Mouse (Mus musculus) hindbrain, embryonic 14.5 days (tissue): ENCODE measurements around the gene Ccdc85c. TPM values are rescaled to one million over a fixed set of nuclear protein-coding genes. Genes with fewer than 3 reads are reported as not detected.
A peak's percentile ranks its signal among the peaks of the same experiment; 100 is the strongest.

ENCODE experiments used
- ATAC-seq: fragments of 200-750 bp; cut with Nextera tagmentation; 2 replicates; pipeline ENCODE4 v1.8.0; 2017; ENCODE audit warnings: moderate number of reproducible peaks, mild to moderate bottlenecking, moderate TSS enrichment, moderate library complexity; ENCODE audit not compliant: low FRiP score
- DNase-seq: peaks from one replicate; pipeline ENCODE4 v3.0.0-alpha.2; 2015; ENCODE audit warnings: low spot score
- H3K27ac ChIP-seq: fragments of 300-500 bp; sonication (generic); 2 replicates; pipeline ENCODE4 v1.5.1; 2014; ENCODE audit warnings: mild to moderate bottlenecking, moderate library complexity
- H3K27me3 ChIP-seq: fragments of 300-500 bp; sonication (generic); 2 replicates; pipeline ENCODE4 v1.6.1; 2014; ENCODE audit warnings: mild to moderate bottlenecking, low read length, mixed read lengths; ENCODE audit not compliant: control insufficient read depth, insufficient read depth
- H3K36me3 ChIP-seq: fragments of 300-500 bp; sonication (generic); replicated peaks from 2 replicates; pipeline ENCODE4 v1.6.1; 2014; ENCODE audit not compliant: control insufficient read depth, insufficient read depth
- H3K4me1 ChIP-seq: fragments of 300-500 bp; sonication (generic); replicated peaks from 2 replicates; pipeline ENCODE4 v1.6.1; 2014; ENCODE audit warnings: antibody characterized with exemption, low read length, mixed read lengths; ENCODE audit not compliant: control insufficient read depth, insufficient read depth
- H3K4me2 ChIP-seq: fragments of 300-500 bp; sonication (generic); replicated peaks from 2 replicates; pipeline ENCODE4 v1.6.1; 2014; ENCODE audit warnings: mild to moderate bottlenecking, moderate library complexity
- H3K4me3 ChIP-seq: fragments of 300-500 bp; sonication (generic); replicated peaks from 2 replicates; pipeline ENCODE4 v1.5.1; 2014; ENCODE audit warnings: mild to moderate bottlenecking, low read length
- H3K9ac ChIP-seq: fragments of 300-500 bp; sonication (generic); 2 replicates; pipeline ENCODE4 v1.6.1; 2014
- H3K9me3 ChIP-seq: fragments of 300-500 bp; sonication (generic); 2 replicates; pipeline ENCODE4 v1.6.1; 2016; ENCODE audit warnings: low read length; ENCODE audit not compliant: control insufficient read depth
- WGBS: fragments of 180-500 bp; shearing (Covaris S2); extraction: QIAGEN DNeasy Blood & Tissue Kit; methylation state at CpG from one replicate; pipeline ENCODE4 v1.1.7; 2014; 5-methylcytosine and 5-hydroxymethylcytosine counted together
- polyA plus RNA-seq: library from polyadenylated mRNA; unstranded; fragments of >200 nt; fragmentation: Nextera tagmentation; extraction: Ambion mirVana; gene quantifications from 2 replicates; pipeline ENCODE4 v1.2.1, GENCODE M21; 2014

Ccdc85c gene
- polyA plus RNA-seq, 1 experiment from 2014 or later: 16.5 TPM

GRCm38 (mm10) chr12:108210623-108211022 is 64.6 kb downstream of the Ccdc85c start:
- Histone ChIP-seq H3K9ac (no peak overlapping the region), H3K4me1 (peaks cover 34% of the 10 kb centered on the region), H3K27me3 (no peaks in the 10 kb centered on the region), H3K4me3 (no peak overlapping the region), H3K36me3 (peaks cover 8% of the 10 kb centered on the region), H3K4me2 (no peak overlapping the region), H3K9me3 (no peaks in the 10 kb centered on the region), H3K27ac (no peak overlapping the region)
- ATAC-seq: no peak
- no peak for DNase-seq
- WGBS: 92% methylated on average over 12 of the region's 15 CpGs

DNA sequence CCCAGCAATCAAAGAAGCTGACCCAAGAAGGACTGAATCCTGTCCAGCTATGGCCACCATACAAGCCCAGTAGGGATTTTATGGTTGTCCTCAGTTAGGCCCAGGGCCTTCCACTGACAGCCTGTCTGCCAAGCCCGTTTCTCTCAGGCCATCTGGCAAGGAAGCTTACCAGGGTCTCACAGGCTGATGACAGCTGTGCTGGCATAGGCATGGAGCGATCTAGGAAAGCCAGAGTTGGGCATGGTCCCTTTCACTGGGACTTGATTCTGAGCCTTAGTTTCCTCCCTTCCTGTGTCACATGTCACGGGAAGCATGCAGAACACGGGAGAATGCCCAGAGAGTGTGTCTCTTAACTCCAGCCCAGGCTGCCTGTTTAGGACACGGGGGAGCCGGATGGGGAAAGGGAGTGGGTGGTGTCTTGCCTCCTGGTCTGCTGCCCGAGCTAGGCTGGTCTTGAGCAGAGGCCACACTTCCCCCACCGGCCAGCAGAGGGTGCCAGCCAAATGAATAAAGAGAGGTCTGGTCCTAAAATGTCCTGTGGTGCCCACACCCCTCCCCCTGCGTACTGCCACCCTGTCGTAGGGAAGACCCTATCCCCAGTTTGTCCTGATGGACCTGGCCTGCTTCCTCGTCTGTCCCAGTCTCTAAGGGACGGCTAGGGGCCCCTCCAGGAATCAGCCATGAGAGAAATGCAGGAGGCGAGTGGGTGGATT is 66.3 kb downstream of the Ccdc85c start:
- no peak overlapping the region for H3K4me3 ChIP-seq
- H3K27ac ChIP-seq: no peak overlapping the region
- no peak overlapping the region for H3K9ac ChIP-seq
- 28% methylated on average over 13 of the region's 13 CpGs for WGBS
- DNase-seq (peak; percentile 78), ATAC-seq (peak; percentile 49; the same call in 1 of the 2 replicates)
- no peak overlapping the region for H3K4me2 ChIP-seq
- peaks cover 22% of the 10 kb centered on the region for H3K36me3 ChIP-seq
- H3K9me3 ChIP-seq: no peaks in the 10 kb centered on the region
- H3K27me3 ChIP-seq: no peaks in the 10 kb centered on the region
- H3K4me1 ChIP-seq: peaks cover 20% of the 10 kb centered on the region

- no peak overlapping the region for H3K9ac ChIP-seq
- 95% methylated on average over 9 of the region's 9 CpGs for WGBS
Observed at GRCm38 (mm10) chr12:108208216-108208615, 67.0 kb downstream of the Ccdc85c start.

GRCm38 (mm10) chr12:108206641-108207040 is 68.6 kb downstream of the Ccdc85c start:
- peak; percentile 90 for DNase-seq
- Histone ChIP-seq H3K4me1 (no peaks in the 10 kb centered on the region; the same call in 1 of the 2 replicates), H3K4me3 (no peak overlapping the region), H3K36me3 (peaks cover 41% of the 10 kb centered on the region), H3K27me3 (no peaks in the 10 kb centered on the region), H3K9me3 (no peaks in the 10 kb centered on the region), H3K27ac (no peak overlapping the region), H3K4me2 (no peak overlapping the region), H3K9ac (no peak overlapping the region)
- WGBS: 6% methylated on average over 5 of the region's 5 CpGs
- ATAC-seq: peak; percentile 64

More at GRCm38 (mm10) chr12:108208216-108208615, 67.0 kb downstream of the Ccdc85c start:
- no peak overlapping the region for H3K4me2 ChIP-seq
- H3K4me1 ChIP-seq: peaks cover 14% of the 10 kb centered on the region
- H3K27me3 ChIP-seq: no peaks in the 10 kb centered on the region
- no peaks in the 10 kb centered on the region for H3K9me3 ChIP-seq
- H3K27ac ChIP-seq: no peak overlapping the region
- peaks cover 27% of the 10 kb centered on the region for H3K36me3 ChIP-seq
- ATAC-seq (no peak), DNase-seq (no peak)
- H3K4me3 ChIP-seq: no peak overlapping the region

GRCm38 (mm10) chr12:108204978-108205377 is 70.2 kb downstream of the Ccdc85c start:
- Histone ChIP-seq H3K9ac (no peak overlapping the region), H3K36me3 (peaks cover 58% of the 10 kb centered on the region), H3K27me3 (no peaks in the 10 kb centered on the region), H3K4me2 (no peak overlapping the region), H3K4me1 (no peaks in the 10 kb centered on the region; the same call in 1 of the 2 replicates), H3K9me3 (no peaks in the 10 kb centered on the region), H3K4me3 (no peak overlapping the region), H3K27ac (no peak overlapping the region)
- ATAC-seq (no peak), DNase-seq (no peak)
- 71% methylated on average over 12 of the region's 12 CpGs for WGBS

DNA sequence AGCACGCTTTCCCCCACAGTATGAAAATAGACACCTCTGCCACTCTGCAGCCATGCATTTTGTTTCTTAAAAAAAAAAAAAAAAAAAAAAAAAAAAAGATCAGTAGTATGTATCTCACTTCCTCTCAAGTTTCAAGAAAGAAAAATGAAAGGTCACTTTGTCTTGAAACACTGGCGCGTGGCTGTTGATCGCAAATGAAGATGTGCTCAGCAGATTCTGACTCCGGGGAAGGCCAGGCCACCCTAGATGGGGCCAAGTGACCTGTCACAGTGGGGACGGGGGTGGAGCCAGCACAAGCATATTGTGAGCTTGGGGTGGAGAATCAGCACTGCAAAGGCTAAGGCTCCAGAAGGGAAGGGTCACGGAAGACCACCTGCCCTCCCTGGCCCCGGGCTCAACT is 71.3 kb downstream of the Ccdc85c start:
- 56% methylated on average over 8 of the region's 8 CpGs for WGBS
- no peak overlapping the region for H3K27ac ChIP-seq
- H3K4me1 ChIP-seq: no peaks in the 10 kb centered on the region
- H3K27me3 ChIP-seq: no peaks in the 10 kb centered on the region
- H3K36me3 ChIP-seq: peaks cover 69% of the 10 kb centered on the region
- DNase-seq (no peak), ATAC-seq (no peak)
- H3K9me3 ChIP-seq: no peaks in the 10 kb centered on the region
- no peak overlapping the region for H3K4me2 ChIP-seq
- no peak overlapping the region for H3K4me3 ChIP-seq
- H3K9ac ChIP-seq: no peak overlapping the region

GRCm38 (mm10) chr12:108200094-108200493 is 75.1 kb downstream of the Ccdc85c start:
- H3K27me3 ChIP-seq: no peaks in the 10 kb centered on the region
- H3K27ac ChIP-seq: no peak overlapping the region
- no peak overlapping the region for H3K4me3 ChIP-seq
- no peak overlapping the region for H3K4me2 ChIP-seq
- ATAC-seq: no peak
- no peak overlapping the region for H3K9ac ChIP-seq
- H3K4me1 ChIP-seq: no peaks in the 10 kb centered on the region
- peaks cover 97% of the 10 kb centered on the region for H3K36me3 ChIP-seq
- WGBS: 91% methylated on average over 1 of the region's 1 CpGs
- H3K9me3 ChIP-seq: no peaks in the 10 kb centered on the region
- no peak for DNase-seq

DNA sequence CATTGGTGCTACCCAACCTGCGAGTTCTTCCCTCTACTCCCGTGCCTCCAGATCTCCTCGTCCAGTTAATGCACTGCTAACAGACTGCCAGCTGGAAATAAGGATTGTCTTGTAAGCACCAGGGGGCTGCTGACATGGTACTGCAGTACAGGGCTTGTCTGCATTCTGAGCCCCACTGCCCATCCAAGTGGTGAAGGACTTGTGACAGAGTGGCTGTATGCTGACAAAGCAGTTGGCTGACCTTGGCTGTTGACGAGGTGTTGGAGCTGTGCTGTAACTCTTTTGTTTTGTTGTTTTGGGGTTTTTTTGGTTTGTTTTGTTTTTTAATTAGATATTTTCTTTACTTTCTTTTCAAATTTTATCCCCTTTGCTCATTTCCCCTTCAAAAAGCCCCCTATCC is 76.8 kb downstream of the Ccdc85c start:
- Histone ChIP-seq H3K9ac (no peak overlapping the region), H3K4me3 (no peak overlapping the region), H3K27me3 (no peaks in the 10 kb centered on the region), H3K9me3 (no peaks in the 10 kb centered on the region), H3K4me2 (no peak overlapping the region), H3K4me1 (no peaks in the 10 kb centered on the region), H3K36me3 (peaks cover 98% of the 10 kb centered on the region), H3K27ac (no peak overlapping the region)
- DNase-seq (no peak), ATAC-seq (no peak)
- WGBS: 90% methylated on average over 4 of the region's 4 CpGs

DNA sequence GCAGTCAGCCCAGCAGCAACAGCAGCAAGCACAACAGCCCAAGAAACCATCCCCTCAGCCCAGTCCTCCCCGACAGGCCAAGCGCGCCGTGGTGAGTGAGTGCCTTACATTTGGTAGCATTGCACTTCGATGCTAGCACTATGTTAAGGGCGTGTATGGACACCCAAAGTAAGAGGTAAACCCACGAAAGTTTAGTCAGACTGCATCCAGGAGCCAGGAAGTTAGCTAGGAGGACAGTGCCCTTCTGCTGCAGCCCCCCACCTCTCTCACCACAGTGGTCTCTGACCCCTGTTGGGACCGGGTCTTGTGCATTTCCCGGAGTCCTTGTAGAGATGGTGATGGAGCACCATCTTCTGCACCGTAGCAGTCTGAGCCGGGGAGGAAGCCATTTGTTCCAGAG is 79.5 kb downstream of the Ccdc85c start:
- ATAC-seq: no peak
- 96% methylated on average over 11 of the region's 11 CpGs for WGBS

More for the DNA sequence above, 79.5 kb downstream of the Ccdc85c start:
- H3K27me3 ChIP-seq: no peaks in the 10 kb centered on the region
- no peak overlapping the region for H3K4me2 ChIP-seq
- no peak for DNase-seq
- H3K4me1 ChIP-seq: no peaks in the 10 kb centered on the region
- H3K9me3 ChIP-seq: no peaks in the 10 kb centered on the region
- H3K9ac ChIP-seq: no peak overlapping the region
- H3K27ac ChIP-seq: no peak overlapping the region
- no peak overlapping the region for H3K4me3 ChIP-seq
- peaks cover 99% of the 10 kb centered on the region for H3K36me3 ChIP-seq
